Mouse (Mus musculus) ovary, postnatal 14 days (tissue): ENCODE data around the gene Plxna4.
A peak's percentile ranks its signal among the peaks of the same experiment; 100 is the strongest.

ENCODE experiments used
- DNase-seq: peaks from one replicate; pipeline ENCODE4 v3.0.0; 2022; ENCODE audit warnings: low spot score

Gene Plxna4

GRCm38 (mm10) chr6:32346015-32346414, 242.0 kb downstream of the Plxna4 start:
- DNase-seq = no peak

- DNase-seq = no peak
These were observed 245.3 kb downstream of the Plxna4 start for GRCm38 (mm10) chr6:32342727-32343126.

DNA sequence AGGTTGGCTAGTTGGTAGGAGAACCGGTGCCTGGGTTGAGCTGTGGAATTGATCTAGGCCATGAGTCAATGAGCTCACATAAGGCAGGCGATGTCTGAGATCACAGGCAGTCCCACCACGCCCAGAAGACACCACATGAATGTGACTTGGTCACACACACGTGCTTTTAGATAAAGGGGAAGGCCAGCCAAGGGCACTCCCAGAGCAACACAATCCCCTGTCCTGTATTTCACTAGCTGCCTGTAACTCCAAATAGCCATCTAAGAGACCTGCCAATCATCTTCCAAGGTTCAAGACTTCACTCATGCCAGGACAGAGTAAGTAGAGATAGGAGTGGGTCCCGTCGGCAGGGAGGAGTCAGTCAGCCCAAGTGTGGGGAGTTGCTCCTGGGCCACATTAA, 245.7 kb downstream of the Plxna4 start:
- no peak for DNase-seq

DNA sequence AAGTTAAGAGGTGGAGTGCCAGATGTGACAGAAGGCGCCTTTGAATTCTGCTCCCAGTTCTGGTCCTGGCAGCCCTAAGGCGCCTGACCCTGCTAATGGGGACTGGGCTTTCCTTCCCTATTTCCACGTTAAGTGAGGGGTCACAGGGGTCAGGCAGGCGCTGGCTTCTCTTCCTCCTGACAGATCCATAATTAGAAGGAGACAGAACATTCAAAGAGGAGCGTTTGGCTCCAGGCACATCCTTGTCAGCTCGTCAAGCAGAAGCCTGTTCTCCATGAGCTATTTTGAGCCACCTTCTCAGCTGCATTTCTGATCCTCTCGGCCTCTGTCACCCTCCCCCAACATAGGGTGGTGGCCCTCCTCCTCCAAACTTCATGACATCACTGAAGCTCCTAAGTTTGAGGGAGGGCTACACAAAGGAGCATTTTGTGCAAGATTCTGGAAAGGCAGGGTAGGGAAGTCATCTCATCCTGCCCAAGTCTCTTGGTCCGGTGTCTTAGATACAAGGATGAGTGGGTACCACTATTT, 249.5 kb downstream of the Plxna4 start:
- DNase-seq = no peak

- no peak for DNase-seq
These were observed 256.7 kb downstream of the Plxna4 start for GRCm38 (mm10) chr6:32331281-32331680.

DNA sequence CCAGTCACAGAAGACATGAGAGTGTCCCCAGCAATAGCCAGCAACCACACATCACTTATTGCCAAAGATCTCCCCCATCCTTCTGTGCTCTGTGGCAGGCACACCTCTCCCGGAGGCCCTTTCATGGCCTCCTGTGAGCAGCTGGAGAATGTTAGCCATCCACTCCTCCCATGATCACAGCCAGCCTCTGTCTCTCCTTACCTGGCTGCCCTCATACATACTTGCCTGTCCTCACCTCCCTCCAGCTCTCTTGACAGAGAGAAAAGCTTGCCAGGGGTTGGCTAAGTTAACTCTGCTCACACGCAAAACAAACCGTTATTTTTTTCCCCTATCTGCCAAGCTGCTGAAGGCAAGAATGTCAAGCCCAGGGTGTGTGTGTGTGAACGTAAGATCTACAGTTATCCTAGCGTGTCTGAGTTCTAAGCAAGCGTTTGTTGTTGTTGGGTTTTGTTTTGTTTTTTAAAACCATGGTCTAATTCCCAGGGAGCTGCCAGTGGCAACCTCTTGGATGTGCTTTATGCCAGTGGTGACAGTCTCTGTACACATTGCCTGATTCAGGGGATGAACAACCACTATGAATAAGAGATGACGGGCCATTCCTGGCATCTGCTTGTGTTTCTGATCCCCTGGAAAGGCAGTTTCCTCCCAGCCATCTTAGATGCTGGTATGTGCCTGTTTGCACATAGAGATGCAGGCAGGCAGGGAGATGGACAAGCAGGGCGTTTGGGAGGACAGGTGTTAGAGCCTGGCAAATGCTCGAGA, 257.8 kb downstream of the Plxna4 start:
- DNase-seq = no peak

DNA sequence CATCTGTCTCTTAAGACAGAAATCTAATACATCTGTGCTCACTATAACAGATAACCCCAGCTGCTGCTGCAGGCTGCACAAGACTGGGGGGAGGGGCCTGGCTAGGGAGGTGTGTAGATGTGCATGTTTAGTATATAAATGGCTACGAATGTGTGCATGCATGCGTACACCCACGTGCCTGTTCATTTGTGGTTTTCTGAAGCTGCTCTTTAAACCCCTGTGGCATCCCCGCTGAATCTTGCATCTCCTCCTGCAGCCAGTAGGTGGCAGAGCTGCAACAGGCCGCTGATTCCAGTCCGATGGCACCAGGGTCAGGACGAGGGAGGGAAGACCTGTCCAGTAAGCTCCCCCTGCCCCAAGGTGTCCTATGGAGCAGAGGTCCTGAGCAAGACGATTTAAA, 260.0 kb downstream of the Plxna4 start:
- peak; percentile 47 for DNase-seq

DNA sequence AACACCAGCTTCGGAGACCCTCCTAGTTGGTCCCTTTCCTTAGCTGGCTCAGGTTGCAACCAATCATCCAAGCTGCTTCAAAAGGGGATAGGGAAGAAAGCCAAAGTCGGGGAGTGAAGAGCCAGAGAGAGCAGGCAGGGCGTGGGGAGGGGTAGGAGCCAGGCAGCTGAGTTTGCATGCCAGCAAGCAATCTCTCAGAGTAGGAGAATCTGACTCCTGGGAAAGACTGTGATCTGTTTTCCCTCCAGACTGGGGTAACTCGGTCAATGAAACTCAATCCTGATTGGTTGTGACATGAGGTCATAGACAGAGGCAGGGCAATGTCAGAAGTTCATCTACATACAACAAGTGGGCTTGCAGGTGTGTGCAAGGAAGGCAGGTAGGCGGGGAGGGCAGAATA, 260.8 kb downstream of the Plxna4 start:
- no peak for DNase-seq

- no peak for DNase-seq
These were observed 261.6 kb downstream of the Plxna4 start for GRCm38 (mm10) chr6:32326406-32326805.

GRCm38 (mm10) chr6:32325851-32326250, 262.1 kb downstream of the Plxna4 start:
- DNase-seq = no peak

GRCm38 (mm10) chr6:32321187-32321586, 266.8 kb downstream of the Plxna4 start:
- DNase-seq = no peak

DNA sequence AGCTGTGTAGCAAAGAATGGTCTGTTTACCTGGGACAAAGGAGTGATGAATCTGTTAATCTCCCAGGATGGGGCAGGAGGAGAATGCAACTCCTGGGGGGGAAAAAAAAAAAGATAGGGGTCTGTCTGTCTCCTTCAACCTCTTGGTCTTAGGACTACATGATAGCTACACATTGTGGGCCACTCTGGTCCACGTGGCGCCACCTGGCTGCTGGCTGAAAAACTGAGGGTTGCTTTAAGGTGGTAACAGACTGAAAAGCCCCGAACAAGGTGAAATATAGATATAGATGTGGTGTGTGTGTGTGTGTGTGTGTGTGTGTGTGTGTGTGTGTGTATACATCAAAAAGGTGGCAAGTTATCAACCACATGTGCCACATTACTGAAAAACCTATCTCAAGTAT, 267.7 kb downstream of the Plxna4 start:
- DNase-seq = no peak

- no peak for DNase-seq
These were observed 270.5 kb downstream of the Plxna4 start for GRCm38 (mm10) chr6:32317470-32317869.

GRCm38 (mm10) chr6:32315011-32315450, 273.0 kb downstream of the Plxna4 start:
- DNase-seq = no peak

GRCm38 (mm10) chr6:32309147-32309546, 278.8 kb downstream of the Plxna4 start:
- no peak for DNase-seq

- DNase-seq = no peak
These were observed 287.4 kb downstream of the Plxna4 start for GRCm38 (mm10) chr6:32300611-32301010.

DNA sequence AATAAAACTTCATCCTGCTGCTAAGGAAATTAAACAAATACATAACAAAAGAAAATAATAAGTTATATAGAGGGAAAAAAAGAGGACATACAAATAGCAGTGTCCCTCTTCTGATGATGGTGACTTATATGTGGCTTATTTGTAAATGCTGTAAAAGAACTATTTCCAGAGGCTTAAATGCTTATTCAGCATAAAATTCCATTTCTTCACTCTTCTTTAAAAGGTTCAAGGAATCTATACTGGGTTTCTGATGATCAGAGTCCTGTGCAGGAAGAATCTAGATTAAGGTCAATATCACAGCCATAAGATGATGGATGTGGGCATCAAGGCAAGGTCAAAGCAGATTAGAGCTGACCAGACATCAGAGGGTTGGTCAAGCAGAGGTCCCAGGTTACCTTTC, 306.5 kb downstream of the Plxna4 start:
- DNase-seq = no peak

DNA sequence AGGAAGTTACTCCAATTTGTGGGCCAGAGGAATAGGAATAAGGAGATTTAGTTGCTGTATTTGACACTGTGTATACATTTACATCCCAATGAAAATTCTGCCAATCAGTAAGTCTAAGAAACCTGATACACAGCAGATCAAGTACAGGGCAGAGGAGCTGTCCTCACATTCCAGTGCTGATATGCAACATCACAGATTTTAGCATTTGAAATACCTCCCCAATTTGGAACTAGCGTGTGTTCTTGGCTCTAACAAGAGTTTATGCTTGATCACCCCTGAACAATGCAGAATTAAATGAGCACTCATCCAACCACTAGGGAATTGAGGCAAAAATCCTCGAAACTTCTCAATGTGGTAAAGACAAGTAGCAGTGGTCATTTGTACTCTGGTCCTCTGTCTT, 307.3 kb downstream of the Plxna4 start:
- no peak for DNase-seq

- peak; percentile 4 for DNase-seq
These were observed 316.5 kb downstream of the Plxna4 start for GRCm38 (mm10) chr6:32271463-32271862.

DNA sequence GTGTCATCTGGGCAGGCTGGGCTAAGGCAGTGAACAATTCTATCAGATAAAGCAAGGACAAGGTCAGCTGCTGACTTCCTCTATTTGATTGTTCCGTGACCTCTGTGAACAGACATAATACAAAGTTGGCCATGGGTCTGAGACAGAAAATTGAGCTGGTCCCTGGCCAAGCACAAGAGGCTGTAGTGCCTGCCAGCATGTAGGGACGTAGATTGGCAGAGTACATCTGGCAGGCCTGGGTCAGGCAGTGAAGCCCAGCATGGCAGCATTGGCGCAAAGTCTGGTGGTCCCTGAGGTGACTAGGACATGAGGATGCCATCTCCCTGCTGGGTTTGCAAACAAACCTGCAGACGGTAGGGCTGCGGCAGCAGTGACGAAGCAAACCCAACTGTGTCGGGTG, 321.9 kb downstream of the Plxna4 start:
- DNase-seq = no peak

GRCm38 (mm10) chr6:32261339-32261738, 326.7 kb downstream of the Plxna4 start:
- DNase-seq = no peak

DNA sequence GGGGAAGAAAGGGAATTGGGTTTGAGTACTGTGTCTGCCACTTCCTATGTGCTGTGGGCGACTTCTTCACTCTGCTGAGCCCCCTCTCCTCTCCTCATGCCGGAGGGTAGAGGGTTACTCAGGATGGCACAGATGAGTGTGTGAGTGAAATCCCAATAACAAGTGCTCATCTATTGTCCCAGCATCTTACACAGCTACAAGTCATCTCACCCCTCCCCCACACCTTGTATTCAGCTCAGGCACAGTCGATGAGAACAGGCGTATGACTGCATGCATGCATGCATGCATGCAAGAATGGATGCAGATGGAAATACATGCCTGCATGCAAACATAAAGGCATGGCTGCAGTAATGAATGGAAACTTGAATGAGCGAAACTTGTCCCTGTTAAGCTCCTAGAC, 327.7 kb downstream of the Plxna4 start:
- DNase-seq = no peak

- DNase-seq = no peak
These were observed 332.8 kb downstream of the Plxna4 start for GRCm38 (mm10) chr6:32255191-32255590.

DNA sequence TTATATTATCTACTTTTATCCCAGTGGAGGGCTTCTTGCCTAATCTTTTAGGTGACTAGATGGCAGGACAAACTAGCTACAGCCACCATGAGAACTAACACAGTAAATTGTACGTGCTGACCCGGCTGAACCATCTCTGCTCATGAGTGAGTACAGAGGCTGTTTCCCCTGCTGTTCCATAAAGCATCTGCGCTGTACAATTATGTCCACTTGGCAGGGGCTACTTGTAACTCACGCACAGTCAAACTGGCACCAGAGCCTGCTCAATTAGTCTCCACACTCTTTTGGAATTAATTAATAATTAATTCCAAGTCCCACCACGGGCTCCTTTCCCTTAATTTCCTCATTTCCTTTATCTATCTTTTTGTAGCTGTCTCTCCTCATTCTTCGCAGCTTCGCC, 335.8 kb downstream of the Plxna4 start:
- no peak for DNase-seq
